Mouse (Mus musculus): ENCODE results near the gene Gm34302. TPM values are rescaled to one million over a fixed set of nuclear protein-coding genes. Genes with fewer than 3 reads are reported as not detected.
"Not testable (repeated sequence)": the region's sequence is repeated elsewhere in the genome, so short reads cannot be mapped to it uniquely, and the experiment has no call there.

Gm34302 gene
- not detected in 2 replicates for polyA plus RNA-seq (2015; fragmentation: Nextera tagmentation; extraction: Ambion mirVana)

- ATAC-seq (ENCODE audit: low FRiP score): no peak
- H3K36me3 ChIP-seq: no peaks in the 10 kb centered on the region
- no peak within 1 kb of the TSS for H3K4me2 ChIP-seq
- no peaks in the 10 kb centered on the region for H3K27me3 ChIP-seq (replicated peaks)
- no peak within 1 kb of the TSS for H3K4me3 ChIP-seq (replicated peaks)
- H3K9ac ChIP-seq (replicated peaks): no peak within 1 kb of the TSS
- H3K4me1 ChIP-seq: no peaks in the 10 kb centered on the region
- WGBS: 77% methylated on average over 1 of the region's 1 CpGs
- H3K9me3 ChIP-seq (replicated peaks): no peaks in the 10 kb centered on the region
- H3K27ac ChIP-seq (replicated peaks): no peak within 1 kb of the TSS
These were observed at the start of gene Gm34302 for GRCm38 (mm10) chr3:63483726-63484125. Gene Gm34302 (minus strand): TSS chr3:63483879.

GRCm38 (mm10) chr3:63531847-63532246 lies 48.2 kb upstream of the Gm34302 start:
- no peaks in the 10 kb centered on the region for H3K9me3 ChIP-seq (replicated peaks)
- WGBS: 52% methylated on average over 1 of the region's 1 CpGs
- ATAC-seq (ENCODE audit: low FRiP score): no peak
- no peak overlapping the region for H3K4me2 ChIP-seq
- no peaks in the 10 kb centered on the region for H3K36me3 ChIP-seq
- H3K9ac ChIP-seq (replicated peaks): no peak overlapping the region
- no peaks in the 10 kb centered on the region for H3K4me1 ChIP-seq
- no peak overlapping the region for H3K27ac ChIP-seq (replicated peaks)
- no peaks in the 10 kb centered on the region for H3K27me3 ChIP-seq (replicated peaks)
- no peak overlapping the region for H3K4me3 ChIP-seq (replicated peaks)

- Histone ChIP-seq H3K4me3 (replicated peaks) (no peak overlapping the region), H3K4me2 (no peak overlapping the region), H3K9me3 (replicated peaks) (no peaks in the 10 kb centered on the region), H3K9ac (replicated peaks) (no peak overlapping the region), H3K27ac (replicated peaks) (no peak overlapping the region), H3K4me1 (no peaks in the 10 kb centered on the region), H3K36me3 (no peaks in the 10 kb centered on the region), H3K27me3 (replicated peaks) (no peaks in the 10 kb centered on the region)
- WGBS: 100% methylated on average over 1 of the region's 1 CpGs
- ATAC-seq (ENCODE audit: low FRiP score): no peak
These were observed 34.0 kb upstream of the Gm34302 start for GRCm38 (mm10) chr3:63517681-63518080.

DNA sequence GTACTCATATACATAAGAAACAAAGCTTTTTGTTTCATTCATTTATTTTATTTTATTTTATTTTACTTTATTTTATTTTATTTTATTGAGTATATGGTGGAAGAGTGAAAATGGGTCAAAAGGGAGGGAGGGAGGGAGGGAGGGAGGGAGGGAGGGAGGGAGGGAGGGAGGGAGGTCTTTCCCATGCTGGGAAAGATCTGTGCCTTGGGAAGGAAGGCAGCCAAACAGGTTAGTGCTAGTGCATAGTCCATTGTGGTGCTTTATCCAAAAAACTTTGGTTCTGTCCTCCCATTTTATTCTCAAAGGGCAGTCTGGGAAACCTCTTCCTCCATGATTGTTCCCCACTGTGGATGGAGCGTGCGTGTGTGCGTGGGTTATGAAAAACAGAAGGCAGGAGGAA lies 32.6 kb upstream of the Gm34302 start:
- H3K4me3 ChIP-seq (replicated peaks); H3K4me1 ChIP-seq; H3K27me3 ChIP-seq (replicated peaks); H3K9me3 ChIP-seq (replicated peaks); H3K9ac ChIP-seq (replicated peaks); H3K4me2 ChIP-seq; H3K36me3 ChIP-seq; H3K27ac ChIP-seq (replicated peaks); ATAC-seq (ENCODE audit: low FRiP score): not testable (repeated sequence)
- 98% methylated on average over 3 of the region's 3 CpGs for whole genome bisulfite sequencing

- 94% methylated on average over 6 of the region's 6 CpGs for WGBS
- H3K27ac ChIP-seq (replicated peaks): no peak overlapping the region
These were observed 27.6 kb upstream of the Gm34302 start for GRCm38 (mm10) chr3:63511316-63511715.

DNA sequence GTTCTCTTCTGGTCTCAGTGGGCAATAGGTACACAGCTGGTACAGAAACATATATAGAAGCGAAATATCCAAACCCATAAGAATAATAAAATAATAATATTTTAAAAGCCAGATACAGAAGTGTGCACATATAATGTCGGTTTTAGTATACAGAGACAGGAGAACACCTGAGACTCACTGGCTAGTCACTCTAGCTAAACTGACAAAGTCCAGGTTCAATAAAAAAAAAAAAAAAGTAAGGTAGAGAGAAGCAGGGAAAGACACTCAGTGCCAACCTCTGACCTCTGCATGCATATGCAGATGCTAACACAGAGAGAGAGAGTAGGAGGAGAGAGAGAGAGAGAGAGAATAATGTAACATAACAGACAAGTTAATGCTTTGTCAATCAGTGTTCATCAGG lies 25.8 kb upstream of the Gm34302 start:
- Histone ChIP-seq H3K36me3 (no peaks in the 10 kb centered on the region), H3K4me2 (no peak overlapping the region), H3K9ac (replicated peaks) (no peak overlapping the region), H3K4me3 (replicated peaks) (no peak overlapping the region), H3K9me3 (replicated peaks) (no peaks in the 10 kb centered on the region), H3K27me3 (replicated peaks) (no peaks in the 10 kb centered on the region), H3K27ac (replicated peaks) (no peak overlapping the region), H3K4me1 (no peaks in the 10 kb centered on the region)
- no peak for ATAC-seq (ENCODE audit: low FRiP score)
- 93% methylated on average over 2 of the region's 2 CpGs for WGBS

More at GRCm38 (mm10) chr3:63511316-63511715, 27.6 kb upstream of the Gm34302 start:
- Histone ChIP-seq H3K4me1 (no peaks in the 10 kb centered on the region), H3K9ac (replicated peaks) (no peak overlapping the region), H3K4me3 (replicated peaks) (no peak overlapping the region), H3K27me3 (replicated peaks) (no peaks in the 10 kb centered on the region), H3K4me2 (no peak overlapping the region), H3K36me3 (no peaks in the 10 kb centered on the region), H3K9me3 (replicated peaks) (no peaks in the 10 kb centered on the region)
- ATAC-seq (ENCODE audit: low FRiP score): no peak

- Histone ChIP-seq H3K27ac (replicated peaks) (no peak overlapping the region), H3K36me3 (no peaks in the 10 kb centered on the region), H3K9ac (replicated peaks) (no peak overlapping the region), H3K9me3 (replicated peaks) (no peaks in the 10 kb centered on the region), H3K4me3 (replicated peaks) (no peak overlapping the region), H3K4me1 (no peaks in the 10 kb centered on the region), H3K27me3 (replicated peaks) (no peaks in the 10 kb centered on the region), H3K4me2 (no peak overlapping the region)
- 86% methylated on average over 5 of the region's 5 CpGs for WGBS
- no peak for ATAC-seq (ENCODE audit: low FRiP score)
These were observed 25.2 kb upstream of the Gm34302 start for GRCm38 (mm10) chr3:63508924-63509323.

- Histone ChIP-seq H3K4me1 (no peaks in the 10 kb centered on the region), H3K9ac (replicated peaks) (no peak overlapping the region), H3K36me3 (no peaks in the 10 kb centered on the region), H3K27ac (replicated peaks) (no peak overlapping the region), H3K27me3 (replicated peaks) (no peaks in the 10 kb centered on the region), H3K9me3 (replicated peaks) (no peaks in the 10 kb centered on the region), H3K4me3 (replicated peaks) (no peak overlapping the region), H3K4me2 (no peak overlapping the region)
- no peak for ATAC-seq (ENCODE audit: low FRiP score)
- 92% methylated on average over 5 of the region's 5 CpGs for WGBS
These were observed 20.8 kb upstream of the Gm34302 start for GRCm38 (mm10) chr3:63504433-63504832.

- Histone ChIP-seq H3K36me3 (no peaks in the 10 kb centered on the region), H3K9me3 (replicated peaks) (no peaks in the 10 kb centered on the region), H3K27ac (replicated peaks) (no peak overlapping the region), H3K27me3 (replicated peaks) (no peaks in the 10 kb centered on the region), H3K9ac (replicated peaks) (no peak overlapping the region), H3K4me2 (no peak overlapping the region), H3K4me1 (no peaks in the 10 kb centered on the region), H3K4me3 (replicated peaks) (no peak overlapping the region)
- ATAC-seq (ENCODE audit: low FRiP score): no peak
- 81% methylated on average over 5 of the region's 5 CpGs for WGBS
These were observed 11.1 kb upstream of the Gm34302 start for GRCm38 (mm10) chr3:63494625-63495382.

DNA sequence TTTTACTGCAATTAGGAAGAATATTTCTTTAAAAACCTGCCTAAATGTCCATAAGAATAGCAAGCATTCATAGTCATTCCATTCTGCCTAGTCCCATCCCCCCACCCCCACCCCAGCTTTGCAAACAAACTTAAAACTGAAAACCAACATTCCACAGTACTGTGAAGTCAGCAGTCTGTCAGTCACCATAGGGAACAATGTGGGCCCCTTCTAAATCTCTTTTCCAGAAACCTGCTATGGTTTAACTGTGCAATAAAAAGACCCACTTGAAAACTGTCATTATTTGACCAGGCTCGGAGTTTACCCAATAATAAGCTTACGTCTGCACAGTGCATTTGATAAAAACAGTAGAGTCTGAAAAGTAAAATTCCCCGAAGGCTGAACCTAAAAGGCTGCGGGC lies 9.9 kb upstream of the Gm34302 start:
- WGBS: 74% methylated on average over 4 of the region's 4 CpGs
- no peak overlapping the region for H3K4me2 ChIP-seq
- H3K36me3 ChIP-seq: no peaks in the 10 kb centered on the region
- H3K27ac ChIP-seq (replicated peaks): no peak overlapping the region
- ATAC-seq (ENCODE audit: low FRiP score): no peak
- H3K9ac ChIP-seq (replicated peaks): no peak overlapping the region
- no peak overlapping the region for H3K4me3 ChIP-seq (replicated peaks)
- H3K4me1 ChIP-seq: no peaks in the 10 kb centered on the region
- no peaks in the 10 kb centered on the region for H3K27me3 ChIP-seq (replicated peaks)
- no peaks in the 10 kb centered on the region for H3K9me3 ChIP-seq (replicated peaks)

DNA sequence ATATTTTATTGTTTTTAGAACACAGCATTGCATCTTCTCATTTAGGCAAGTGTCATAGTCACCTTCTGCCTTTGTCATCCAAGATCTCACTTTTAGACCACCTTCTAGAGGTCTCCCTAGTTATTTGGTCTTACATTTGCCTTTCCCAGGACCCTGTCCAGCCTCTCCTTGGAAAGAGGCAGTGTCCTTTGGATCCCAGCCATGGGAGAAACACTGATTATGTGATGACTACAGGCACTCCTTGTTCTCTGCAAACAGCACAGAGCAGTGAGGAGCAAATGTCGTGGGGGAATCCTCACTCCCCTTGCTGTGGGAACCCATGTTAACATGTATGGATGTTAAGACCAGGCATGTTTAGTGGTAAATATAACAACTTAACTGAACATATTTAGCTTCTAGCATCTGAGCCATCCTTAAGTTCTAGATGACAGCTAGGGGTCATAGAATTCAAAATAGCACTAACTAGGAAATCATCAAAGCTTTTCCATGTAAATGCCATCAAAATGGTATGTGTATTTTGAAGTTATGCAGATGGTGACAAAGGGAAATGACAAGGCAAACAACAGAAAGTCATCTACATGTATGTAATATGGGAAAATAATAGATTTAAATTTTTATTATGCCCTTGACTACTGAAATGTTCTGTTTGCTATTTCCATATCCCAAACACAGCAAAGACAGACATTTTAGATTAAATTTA lies 43.1 kb downstream of the Gm34302 start:
- no peak for ATAC-seq (ENCODE audit: low FRiP score)
- no peak overlapping the region for H3K4me3 ChIP-seq (replicated peaks)
- no peak overlapping the region for H3K27ac ChIP-seq (replicated peaks)
- H3K9ac ChIP-seq (replicated peaks): no peak overlapping the region
- no peaks in the 10 kb centered on the region for H3K27me3 ChIP-seq (replicated peaks)
- H3K4me2 ChIP-seq: no peak overlapping the region
- no peaks in the 10 kb centered on the region for H3K4me1 ChIP-seq
- WGBS: 78% methylated on average over 1 of the region's 1 CpGs
- H3K36me3 ChIP-seq: no peaks in the 10 kb centered on the region
- no peaks in the 10 kb centered on the region for H3K9me3 ChIP-seq (replicated peaks)

- no peak for ATAC-seq (ENCODE audit: low FRiP score)
- WGBS: 91% methylated on average over 2 of the region's 2 CpGs
- H3K27ac ChIP-seq (replicated peaks): no peak overlapping the region
- no peaks in the 10 kb centered on the region for H3K9me3 ChIP-seq (replicated peaks)
- no peak overlapping the region for H3K9ac ChIP-seq (replicated peaks)
- H3K4me3 ChIP-seq (replicated peaks): no peak overlapping the region
- H3K4me1 ChIP-seq: no peaks in the 10 kb centered on the region
- H3K36me3 ChIP-seq: no peaks in the 10 kb centered on the region
- H3K4me2 ChIP-seq: no peak overlapping the region
- no peaks in the 10 kb centered on the region for H3K27me3 ChIP-seq (replicated peaks)
These were observed 43.9 kb downstream of the Gm34302 start for GRCm38 (mm10) chr3:63439738-63440137.
